Mouse (Mus musculus) hindbrain, embryonic 15.5 days (tissue): ENCODE measurements around the gene Ano9. TPM values are rescaled to one million over a fixed set of nuclear protein-coding genes. Genes with fewer than 3 reads are reported as not detected.

Source experiments
- ATAC-seq: fragments of 200-750 bp; cut with Nextera tagmentation; 2 replicates; pipeline ENCODE4 v1.8.0; 2017; ENCODE audit warnings: low read depth, moderate number of reproducible peaks, moderate TSS enrichment; ENCODE audit not compliant: low FRiP score
- H3K27ac ChIP-seq: fragments of 300-500 bp; sonication (generic); replicated peaks from 2 replicates; pipeline ENCODE4 v1.5.1; 2015; ENCODE audit warnings: mild to moderate bottlenecking, inconsistent platforms
- H3K27me3 ChIP-seq: fragments of 300-500 bp; sonication (generic); 2 replicates; pipeline ENCODE4 v1.6.1; 2015; ENCODE audit warnings: control low read depth, inconsistent platforms
- H3K36me3 ChIP-seq: fragments of 300-500 bp; sonication (generic); 2 replicates; pipeline ENCODE4 v1.6.1; 2015; ENCODE audit warnings: control low read depth, inconsistent platforms
- H3K4me1 ChIP-seq: fragments of 300-500 bp; sonication (generic); replicated peaks from 2 replicates; pipeline ENCODE4 v1.6.1; 2015; ENCODE audit warnings: control low read depth, inconsistent platforms
- H3K4me2 ChIP-seq: fragments of 300-500 bp; sonication (generic); 2 replicates; pipeline ENCODE4 v1.6.1; 2015; ENCODE audit warnings: moderate library complexity, mild to moderate bottlenecking, inconsistent platforms
- H3K4me3 ChIP-seq: fragments of 300-500 bp; sonication (generic); 2 replicates; pipeline ENCODE4 v1.5.1; 2015; ENCODE audit warnings: mild to moderate bottlenecking, inconsistent platforms
- H3K9ac ChIP-seq: fragments of 300-500 bp; sonication (generic); 2 replicates; pipeline ENCODE4 v1.6.1; 2015; ENCODE audit warnings: inconsistent platforms
- H3K9me3 ChIP-seq: fragments of 300-500 bp; sonication (generic); 2 replicates; pipeline ENCODE4 v1.6.1; 2016; ENCODE audit warnings: control low read depth, inconsistent platforms
- WGBS: fragments of 180-500 bp; shearing (Covaris S2); methylation state at CpG from one replicate; pipeline ENCODE4 v1.1.7; 2015; 5-methylcytosine and 5-hydroxymethylcytosine counted together
- polyA plus RNA-seq: library from polyadenylated mRNA; unstranded; fragments of >200 nt; fragmentation: Nextera tagmentation; extraction: Ambion mirVana; gene quantifications from 2 replicates; pipeline ENCODE4 v1.2.1, GENCODE M21; 2015

Ano9 gene
- 0.41 and 0.47 TPM in 2 replicates for polyA plus RNA-seq

DNA sequence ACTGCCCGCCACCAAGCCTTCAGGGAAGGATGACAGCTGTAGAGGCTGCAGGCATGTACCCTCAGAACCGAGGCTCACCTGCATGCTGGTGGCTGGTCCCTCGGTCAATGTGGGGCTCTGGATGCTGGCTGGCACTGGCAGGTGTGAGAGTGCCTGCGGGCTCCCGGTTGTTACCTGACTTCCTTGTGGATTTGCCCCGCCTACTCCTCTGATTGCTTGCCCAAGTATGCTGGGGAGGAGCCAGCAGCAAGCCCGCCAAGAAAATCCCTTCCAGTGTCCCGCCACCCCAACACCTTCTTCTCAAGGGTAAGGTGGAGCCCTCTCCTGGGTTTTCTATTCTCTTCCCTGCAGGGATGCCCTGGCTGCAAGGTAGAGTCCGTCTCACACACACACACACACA, at the start of gene Ano9:
Gene Ano9, minus strand, starts transcription at position 171 of the 400 bp plus-strand sequence.
- Histone ChIP-seq H3K4me3 (no peak within 1 kb of the TSS), H3K9me3 (no peaks in the 10 kb centered on the region), H3K36me3 (no peaks in the 10 kb centered on the region), H3K4me1 (no peaks in the 10 kb centered on the region), H3K27ac (no peak within 1 kb of the TSS), H3K27me3 (peaks cover 9% of the 10 kb centered on the region), H3K4me2 (0 out of 2 replicates have a peak within 1 kb of the TSS, but pooled peaks have one; percentile 11), H3K9ac (no peak within 1 kb of the TSS)
- no peak for ATAC-seq
- 11% methylated on average over 9 of the region's 9 CpGs for WGBS

DNA sequence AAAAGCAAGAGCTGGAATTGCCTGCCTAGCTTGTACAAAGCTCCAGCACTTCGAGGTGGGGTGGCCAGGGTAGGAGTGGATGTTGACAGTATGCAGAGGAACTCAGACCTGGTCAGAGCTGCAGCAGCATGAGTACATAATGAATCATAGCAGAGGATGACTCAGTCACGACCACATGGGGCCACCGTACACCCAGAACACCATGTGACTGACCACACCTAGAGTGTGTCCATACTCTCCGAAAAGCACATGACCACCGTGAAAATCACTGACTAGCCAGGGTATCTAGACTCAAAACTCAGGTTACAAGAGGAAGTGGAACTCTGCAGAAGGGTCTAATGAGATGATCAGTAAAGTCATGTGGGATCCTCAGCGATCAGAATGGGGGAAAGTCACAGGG, 47.2 kb upstream of the Ano9 start:
- Histone ChIP-seq H3K4me1 (peaks cover 16% of the 10 kb centered on the region), H3K27ac (no peak overlapping the region), H3K9me3 (no peaks in the 10 kb centered on the region), H3K4me2 (no peak overlapping the region), H3K9ac (no peak overlapping the region), H3K27me3 (no peaks in the 10 kb centered on the region), H3K4me3 (no peak overlapping the region), H3K36me3 (peaks cover 17% of the 10 kb centered on the region; the same call in 1 of the 2 replicates)
- ATAC-seq: no peak
- WGBS: 87% methylated on average over 6 of the region's 6 CpGs

DNA sequence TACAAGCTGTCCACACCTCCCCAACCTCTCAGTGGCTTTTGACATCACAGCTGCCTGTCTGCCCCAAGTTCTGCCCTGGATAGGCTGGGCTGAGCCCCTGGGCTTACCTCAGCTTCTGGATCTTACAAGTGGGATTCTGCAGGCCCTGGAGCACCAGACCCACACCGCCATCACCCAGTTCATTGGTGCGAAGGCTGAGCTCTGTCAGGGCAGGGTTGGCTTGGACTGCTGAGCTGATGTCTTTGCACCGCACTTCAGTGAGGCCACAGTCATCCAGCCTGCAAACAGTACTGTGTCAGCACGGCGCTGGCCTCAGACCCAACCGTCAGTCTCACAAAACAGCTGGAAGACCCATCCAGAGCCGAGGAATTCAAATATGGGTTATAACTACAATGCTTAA, 46.8 kb upstream of the Ano9 start:
- WGBS: 96% methylated on average over 7 of the region's 7 CpGs
- Histone ChIP-seq H3K36me3 (peaks cover 17% of the 10 kb centered on the region; the same call in 1 of the 2 replicates), H3K9ac (no peak overlapping the region)

DNA sequence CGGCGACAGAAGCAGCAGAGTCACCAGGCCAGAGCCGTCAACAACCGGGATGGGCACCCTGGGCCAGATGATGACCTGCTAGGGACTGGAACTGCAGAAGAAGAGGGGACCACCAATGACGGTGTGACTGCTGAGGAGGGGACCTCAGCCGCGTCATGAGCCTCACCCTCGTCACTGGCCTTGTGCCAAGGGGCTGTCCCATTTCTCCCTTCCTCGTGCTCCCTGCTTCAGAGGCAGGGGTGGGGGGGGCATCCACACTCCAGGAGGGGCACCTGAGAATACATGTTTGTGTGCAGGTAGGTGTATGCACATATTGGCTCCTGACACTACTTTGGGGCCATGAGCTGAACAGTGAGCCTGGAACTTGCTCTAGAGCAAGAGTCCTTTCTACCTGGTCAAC, 37.8 kb upstream of the Ano9 start:
- Histone ChIP-seq H3K36me3 (peaks cover 18% of the 10 kb centered on the region), H3K4me3 (no peak overlapping the region), H3K4me2 (no peak overlapping the region), H3K27me3 (no peaks in the 10 kb centered on the region), H3K4me1 (no peaks in the 10 kb centered on the region), H3K9me3 (no peaks in the 10 kb centered on the region), H3K9ac (no peak overlapping the region), H3K27ac (no peak overlapping the region)
- ATAC-seq: no peak
- WGBS: 91% methylated on average over 9 of the region's 9 CpGs

More for the DNA sequence above, 46.8 kb upstream of the Ano9 start:
- peaks cover 16% of the 10 kb centered on the region for H3K4me1 ChIP-seq
- H3K9me3 ChIP-seq: no peaks in the 10 kb centered on the region
- no peak overlapping the region for H3K27ac ChIP-seq
- H3K4me3 ChIP-seq: no peak overlapping the region
- ATAC-seq: no peak
- H3K27me3 ChIP-seq: no peaks in the 10 kb centered on the region
- no peak overlapping the region for H3K4me2 ChIP-seq

DNA sequence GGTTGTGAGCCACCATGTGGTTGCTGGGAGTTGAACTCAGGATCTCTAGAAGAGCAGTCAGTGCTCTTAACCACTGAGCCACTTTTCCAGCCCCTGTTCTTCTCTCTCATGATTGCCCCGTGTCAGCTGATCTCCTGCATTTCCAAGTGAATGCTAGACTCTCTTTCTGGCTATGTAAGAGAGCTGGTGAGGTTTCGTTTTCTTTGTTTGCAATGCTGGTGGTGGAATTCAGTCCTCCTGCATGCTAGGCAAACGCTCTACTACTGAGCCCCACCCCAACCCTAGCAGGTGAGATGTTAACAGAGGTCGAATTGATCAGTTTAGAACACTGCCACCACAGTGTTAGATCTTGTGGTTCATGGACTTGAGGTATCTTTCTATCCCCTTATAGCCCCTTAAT, 31.0 kb upstream of the Ano9 start:
- 82% methylated on average over 4 of the region's 4 CpGs for WGBS
- Histone ChIP-seq H3K36me3 (peaks cover 13% of the 10 kb centered on the region), H3K4me3 (no peak overlapping the region), H3K9ac (no peak overlapping the region), H3K4me1 (no peaks in the 10 kb centered on the region), H3K27me3 (no peaks in the 10 kb centered on the region), H3K27ac (no peak overlapping the region), H3K9me3 (no peaks in the 10 kb centered on the region), H3K4me2 (no peak overlapping the region)
- ATAC-seq: no peak

DNA sequence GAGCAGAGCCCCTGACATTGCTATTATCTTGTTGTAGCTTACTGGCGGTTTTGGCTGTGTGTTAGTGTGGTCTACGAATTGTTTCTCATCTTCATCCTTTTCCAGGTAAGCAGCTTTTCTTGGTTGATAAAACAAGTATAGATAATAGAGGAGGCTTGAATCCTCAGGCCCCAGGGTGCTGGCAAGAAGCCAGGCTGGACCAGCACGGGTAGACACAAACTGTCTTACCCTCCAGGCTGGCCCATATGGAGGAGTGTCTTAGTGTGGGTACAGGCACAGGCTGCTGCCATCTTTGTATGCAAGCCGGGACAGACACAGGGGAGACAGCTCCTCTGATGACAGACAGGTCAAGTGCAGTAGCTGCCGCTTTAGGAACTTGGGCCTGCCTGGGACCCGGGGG, 29.4 kb upstream of the Ano9 start:
- peaks cover 9% of the 10 kb centered on the region for H3K36me3 ChIP-seq
- 81% methylated on average over 6 of the region's 6 CpGs for WGBS
- ATAC-seq: no peak
- H3K9ac ChIP-seq: no peak overlapping the region
- H3K9me3 ChIP-seq: no peaks in the 10 kb centered on the region
- no peaks in the 10 kb centered on the region for H3K4me1 ChIP-seq
- H3K4me2 ChIP-seq: no peak overlapping the region
- H3K27me3 ChIP-seq: no peaks in the 10 kb centered on the region
- no peak overlapping the region for H3K27ac ChIP-seq
- no peak overlapping the region for H3K4me3 ChIP-seq

DNA sequence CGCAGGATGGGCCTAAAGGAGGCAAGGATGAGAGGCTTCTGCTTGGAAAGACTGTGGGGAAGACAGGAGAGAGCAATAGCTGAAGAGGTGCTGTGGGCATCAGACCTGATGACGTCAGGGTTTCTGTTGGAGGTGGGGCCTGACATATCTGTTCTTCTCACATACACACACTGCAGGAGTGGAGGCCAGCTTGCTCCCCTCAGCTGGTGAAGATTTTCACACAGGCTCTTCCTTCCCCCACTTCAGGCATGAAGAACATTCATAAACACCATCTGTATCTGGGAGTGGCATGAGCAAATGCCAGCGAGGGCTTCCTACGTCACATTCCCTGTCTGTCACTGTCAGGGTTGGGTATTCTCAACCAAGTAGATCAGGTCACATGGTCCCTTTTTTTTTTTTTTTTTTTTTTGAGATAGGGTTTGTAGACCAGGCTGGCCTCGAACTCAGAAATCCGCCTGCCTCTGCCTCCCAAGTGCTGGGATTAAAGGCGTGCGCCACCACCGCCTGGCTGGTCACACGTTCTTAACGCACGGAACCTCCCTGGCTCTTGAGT, 28.5 kb upstream of the Ano9 start:
- Histone ChIP-seq H3K27ac (no peak overlapping the region), H3K4me3 (no peak overlapping the region), H3K36me3 (peaks cover 9% of the 10 kb centered on the region), H3K9ac (no peak overlapping the region), H3K4me1 (no peaks in the 10 kb centered on the region), H3K4me2 (no peak overlapping the region), H3K9me3 (no peaks in the 10 kb centered on the region), H3K27me3 (no peaks in the 10 kb centered on the region)
- ATAC-seq: no peak
- 97% methylated on average over 12 of the region's 12 CpGs for WGBS

DNA sequence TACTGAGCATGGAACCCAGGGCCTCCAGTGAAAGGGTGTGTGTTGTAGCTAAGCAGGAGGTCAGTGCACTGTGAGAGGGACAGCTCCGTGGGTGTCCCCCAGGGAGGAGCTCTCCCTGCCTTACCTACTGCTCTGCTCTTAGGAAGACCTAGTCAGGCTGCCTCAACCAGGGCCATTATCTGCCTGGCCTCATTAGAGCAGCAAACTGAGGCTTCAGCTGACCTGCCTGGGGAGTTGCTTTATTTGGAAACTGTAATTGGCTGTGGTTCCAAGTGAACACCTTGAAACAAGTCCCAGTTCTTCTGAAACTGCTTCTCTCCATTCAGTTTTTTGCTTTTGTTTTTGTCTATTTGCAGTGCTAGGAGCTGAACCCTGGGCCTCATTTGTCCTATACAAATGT, 27.8 kb upstream of the Ano9 start:
- no peak overlapping the region for H3K4me2 ChIP-seq
- no peak overlapping the region for H3K27ac ChIP-seq
- peaks cover 9% of the 10 kb centered on the region for H3K36me3 ChIP-seq
- no peaks in the 10 kb centered on the region for H3K9me3 ChIP-seq
- H3K4me3 ChIP-seq: no peak overlapping the region
- H3K9ac ChIP-seq: no peak overlapping the region
- H3K27me3 ChIP-seq: no peaks in the 10 kb centered on the region
- no peak for ATAC-seq
- H3K4me1 ChIP-seq: no peaks in the 10 kb centered on the region
- 79% methylated on average over 1 of the region's 1 CpGs for WGBS

DNA sequence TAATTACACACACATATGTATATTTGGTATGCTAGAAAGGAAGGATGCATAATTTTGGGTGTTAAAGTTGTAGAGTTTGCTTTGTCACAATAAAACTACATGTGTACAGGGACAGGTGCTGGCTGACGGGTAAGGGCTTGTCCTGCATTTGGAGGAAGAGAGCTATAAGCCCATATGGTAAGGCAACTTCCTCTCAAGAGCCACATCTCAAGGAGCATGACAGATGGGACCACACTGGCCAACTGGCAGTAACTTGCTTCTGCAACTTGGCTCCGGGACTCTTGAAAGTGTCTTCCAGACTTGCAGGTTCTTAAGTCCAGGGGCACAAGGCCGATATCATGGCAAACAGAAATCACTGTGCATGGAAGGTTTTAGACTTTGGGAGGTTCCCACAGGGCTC, 27.0 kb upstream of the Ano9 start:
- no peak for ATAC-seq
- Histone ChIP-seq H3K4me1 (no peaks in the 10 kb centered on the region), H3K9ac (no peak overlapping the region), H3K27me3 (no peaks in the 10 kb centered on the region), H3K27ac (no peak overlapping the region), H3K4me2 (no peak overlapping the region), H3K36me3 (peaks cover 9% of the 10 kb centered on the region), H3K9me3 (no peaks in the 10 kb centered on the region), H3K4me3 (no peak overlapping the region)
- 94% methylated on average over 3 of the region's 3 CpGs for WGBS

DNA sequence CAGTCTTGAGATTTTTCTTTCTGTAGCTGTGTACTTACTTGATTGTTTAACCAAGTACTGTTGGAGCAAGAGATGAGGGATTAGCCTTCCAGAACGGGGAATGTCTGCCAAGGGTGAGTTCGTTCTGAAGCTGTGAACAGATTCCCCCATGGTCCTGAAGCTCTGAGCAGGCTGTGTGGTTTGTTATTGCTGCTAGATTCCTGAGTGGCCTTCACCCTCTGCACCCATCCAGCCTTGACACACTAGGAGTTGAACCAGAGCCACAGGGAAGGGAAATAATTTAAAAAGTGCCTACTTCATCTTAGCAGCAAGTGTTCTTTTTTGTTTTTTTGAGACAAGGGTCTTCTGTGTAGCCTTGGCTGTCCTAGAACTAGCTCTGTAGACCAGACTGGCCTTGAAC, 26.3 kb upstream of the Ano9 start:
- Histone ChIP-seq H3K4me3 (no peak overlapping the region), H3K9me3 (no peaks in the 10 kb centered on the region), H3K27ac (no peak overlapping the region), H3K4me1 (no peaks in the 10 kb centered on the region), H3K4me2 (no peak overlapping the region), H3K9ac (no peak overlapping the region), H3K27me3 (no peaks in the 10 kb centered on the region), H3K36me3 (peaks cover 15% of the 10 kb centered on the region)
- WGBS: 86% methylated on average over 2 of the region's 2 CpGs
- ATAC-seq: no peak

DNA sequence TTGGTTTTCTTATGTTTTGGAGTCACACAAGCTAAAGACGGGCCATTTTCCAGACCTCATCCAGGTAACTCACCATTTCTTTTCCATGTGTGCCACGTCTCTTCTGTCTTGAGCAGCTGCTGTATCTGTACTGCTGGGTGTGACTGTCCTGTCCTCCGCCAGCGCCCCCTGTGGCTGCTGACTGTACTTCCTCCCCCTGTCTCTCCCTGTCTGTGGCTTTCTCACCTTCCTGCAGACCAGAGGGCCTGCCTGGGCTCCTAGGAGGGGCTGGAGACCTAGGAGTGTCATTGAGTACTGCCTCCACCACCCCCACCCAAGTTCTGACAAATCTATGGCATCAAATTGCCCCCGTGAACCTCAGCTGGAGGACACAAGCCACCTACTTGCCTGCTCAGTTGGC, 25.5 kb upstream of the Ano9 start:
- H3K4me1 ChIP-seq: no peaks in the 10 kb centered on the region
- 59% methylated on average over 5 of the region's 5 CpGs for WGBS
- H3K4me3 ChIP-seq: no peak overlapping the region
- H3K9me3 ChIP-seq: no peaks in the 10 kb centered on the region
- H3K9ac ChIP-seq: no peak overlapping the region
- ATAC-seq: no peak
- no peak overlapping the region for H3K27ac ChIP-seq
- no peaks in the 10 kb centered on the region for H3K27me3 ChIP-seq
- peaks cover 22% of the 10 kb centered on the region for H3K36me3 ChIP-seq
- H3K4me2 ChIP-seq: no peak overlapping the region

DNA sequence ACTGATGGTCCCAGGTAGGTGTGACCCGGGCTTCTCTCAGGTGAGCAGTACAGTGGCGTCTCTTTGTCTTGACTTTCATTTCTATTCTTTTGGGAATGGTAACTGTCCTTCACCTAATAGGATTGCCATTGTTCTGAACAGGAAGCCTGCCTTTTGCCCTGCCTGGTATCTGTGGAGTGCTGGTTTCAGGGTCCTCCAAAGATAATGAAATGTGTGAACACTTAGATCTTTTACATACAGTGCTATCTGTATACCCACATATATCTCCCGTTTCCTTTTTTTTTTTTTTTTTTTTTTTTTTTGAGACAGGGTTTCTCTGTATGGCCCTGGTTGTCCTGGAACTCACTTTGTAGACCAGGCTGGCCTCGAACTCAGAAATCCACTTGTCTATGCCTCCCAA, 23.7 kb upstream of the Ano9 start:
- WGBS: 92% methylated on average over 4 of the region's 4 CpGs
- Histone ChIP-seq H3K27ac (no peak overlapping the region), H3K4me3 (no peak overlapping the region), H3K4me2 (no peak overlapping the region), H3K9me3 (no peaks in the 10 kb centered on the region), H3K9ac (no peak overlapping the region), H3K4me1 (no peaks in the 10 kb centered on the region), H3K27me3 (no peaks in the 10 kb centered on the region), H3K36me3 (peaks cover 27% of the 10 kb centered on the region)
- no peak for ATAC-seq
